Mouse (Mus musculus) midbrain, postnatal 0 days (tissue): ENCODE results near the gene Slc26a10. TPM values are rescaled to one million over a fixed set of nuclear protein-coding genes. Genes with fewer than 3 reads are reported as not detected.
"Not testable (repeated sequence)": the region's sequence is repeated elsewhere in the genome, so short reads cannot be mapped to it uniquely, and the experiment has no call there.

Experiments
- ATAC-seq: fragments of 200-750 bp; cut with Nextera tagmentation; 2 replicates; pipeline ENCODE4 v1.8.0; 2017; ENCODE audit warnings: moderate number of reproducible peaks, mild to moderate bottlenecking, moderate TSS enrichment, moderate library complexity; ENCODE audit not compliant: low FRiP score
- DNase-seq: peaks from one replicate; pipeline ENCODE4 v3.0.0-alpha.2; 2015; ENCODE audit warnings: low spot score
- H3K27ac ChIP-seq: fragments of 300-500 bp; sonication (generic); 2 replicates; pipeline ENCODE4 v1.5.1; 2014; ENCODE audit warnings: low read depth, mild to moderate bottlenecking, low read length, mixed read lengths
- H3K27me3 ChIP-seq: fragments of 300-500 bp; sonication (generic); 2 replicates; pipeline ENCODE4 v1.6.1; 2014; ENCODE audit warnings: low read length, control low read depth, mixed read lengths; ENCODE audit not compliant: insufficient read depth
- H3K36me3 ChIP-seq: fragments of 300-500 bp; sonication (generic); 2 replicates; pipeline ENCODE4 v1.6.1; 2014; ENCODE audit warnings: low read length, control low read depth, mixed read lengths; ENCODE audit not compliant: insufficient read depth
- H3K4me1 ChIP-seq: fragments of 300-500 bp; sonication (generic); 2 replicates; pipeline ENCODE4 v1.6.1; 2014; ENCODE audit warnings: mild to moderate bottlenecking, control low read depth, antibody characterized with exemption, low read length, mixed read lengths; ENCODE audit not compliant: insufficient read depth
- H3K4me2 ChIP-seq: fragments of 300-500 bp; sonication (generic); 2 replicates; pipeline ENCODE4 v1.6.1; 2014; ENCODE audit warnings: low read depth, mild to moderate bottlenecking, low read length, mixed read lengths; ENCODE audit not compliant: poor library complexity, severe bottlenecking
- H3K4me3 ChIP-seq: fragments of 300-500 bp; sonication (generic); 2 replicates; pipeline ENCODE4 v1.5.1; 2014; ENCODE audit warnings: low read depth, mild to moderate bottlenecking, low read length, moderate library complexity
- H3K9ac ChIP-seq: fragments of 300-500 bp; sonication (generic); replicated peaks from 2 replicates; pipeline ENCODE4 v1.6.1; 2014; ENCODE audit warnings: mild to moderate bottlenecking, low read length, moderate library complexity, mixed read lengths; ENCODE audit not compliant: poor library complexity, severe bottlenecking
- H3K9me3 ChIP-seq: fragments of 300-500 bp; sonication (generic); 2 replicates; pipeline ENCODE4 v1.6.1; 2016; ENCODE audit warnings: low read length, control low read depth
- CTCF ChIP-seq: IDR thresholded peaks from 2 replicates; pipeline ENCODE4 v1.5.1; 2016; ENCODE audit warnings: antibody characterized with exemption, mild to moderate bottlenecking
- WGBS: fragments of 180-500 bp; shearing (Covaris S2); extraction: QIAGEN DNeasy Blood & Tissue Kit; methylation state at CpG from one replicate; pipeline ENCODE4 v1.1.7; 2014; 5-methylcytosine and 5-hydroxymethylcytosine counted together
- polyA plus RNA-seq: library from polyadenylated mRNA; unstranded; fragments of >200 nt; fragmentation: Nextera tagmentation; extraction: Ambion mirVana; gene quantifications from 2 replicates; pipeline ENCODE4 v1.2.1, GENCODE M21; 2015
- total RNA-seq: library from RNA; depleted of rRNA; stranded (reverse); fragments of >200 nt; gene quantifications from 2 replicates; pipeline ENCODE4 v1.2.3, GENCODE M21; 2014

The Slc26a10 gene
- total and polyA plus RNA-seq, 2 experiments from 2014 or later: 0.05 to 0.80 TPM

- H3K27me3 ChIP-seq: 0 out of 2 replicates have a peak, but pooled peaks cover 5% of the 10 kb centered on the region
- 0 out of 2 replicates have a peak, but pooled peaks cover 5% of the 10 kb centered on the region for H3K36me3 ChIP-seq
- H3K9me3 ChIP-seq: no peaks in the 10 kb centered on the region
- no peak for TF ChIP-seq CTCF
- peak overlapping the region; percentile 96 for H3K9ac ChIP-seq
- peak overlapping the region; percentile 95 for H3K27ac ChIP-seq
- peak overlapping the region; percentile 77 for H3K4me2 ChIP-seq
- peaks cover 8% of the 10 kb centered on the region; the same call in 1 of the 2 replicates for H3K4me1 ChIP-seq
- WGBS: 0% methylated on average over 23 of the region's 42 CpGs
- DNase-seq (no peak), ATAC-seq (peak; percentile 48)
- H3K4me3 ChIP-seq: peak overlapping the region; percentile 92
Observed at GRCm38 (mm10) chr10:127165354-127165653, 15.1 kb downstream of the Slc26a10 start.

GRCm38 (mm10) chr10:127164631-127165353 lies 15.7 kb downstream of the Slc26a10 start, which contains the start of gene B4galnt1:
B4galnt1 (plus strand) TSS chr10:127165225.
- H3K9ac ChIP-seq: peak within 1 kb of the TSS; percentile 96
- H3K4me1 ChIP-seq: peaks cover 4% of the 10 kb centered on the region; the same call in 1 of the 2 replicates
- no peaks in the 10 kb centered on the region for H3K9me3 ChIP-seq
- peak; percentile 85 for ATAC-seq
- peak within 1 kb of the TSS; percentile 77 for H3K4me2 ChIP-seq
- DNase-seq: peak; percentile 90
- peak within 1 kb of the TSS; percentile 92 for H3K4me3 ChIP-seq
- 0 out of 2 replicates have a peak, but pooled peaks cover 3% of the 10 kb centered on the region for H3K27me3 ChIP-seq
- H3K36me3 ChIP-seq: 0 out of 2 replicates have a peak, but pooled peaks cover 5% of the 10 kb centered on the region
- 2% methylated on average over 52 of the region's 52 CpGs for WGBS
- H3K27ac ChIP-seq: peak within 1 kb of the TSS; percentile 95
- peak; percentile 90 for TF ChIP-seq CTCF

- TF ChIP-seq CTCF: no peak
- no peak for ATAC-seq
- Histone ChIP-seq H3K27ac (peak overlapping the region; percentile 95), H3K27me3 (no peaks in the 10 kb centered on the region), H3K36me3 (0 out of 2 replicates have a peak, but pooled peaks cover 5% of the 10 kb centered on the region), H3K4me1 (peaks cover 4% of the 10 kb centered on the region; the same call in 1 of the 2 replicates), H3K9me3 (no peaks in the 10 kb centered on the region), H3K9ac (0 out of 2 replicates have a peak overlapping the region, but pooled peaks have one; percentile 96), H3K4me3 (peak overlapping the region; percentile 92), H3K4me2 (peak overlapping the region; percentile 77)
- WGBS: 92% methylated on average over 4 of the region's 4 CpGs
- no peak for DNase-seq
Observed at GRCm38 (mm10) chr10:127164190-127164589, 16.3 kb downstream of the Slc26a10 start.

GRCm38 (mm10) chr10:127162771-127163261 lies 17.6 kb downstream of the Slc26a10 start:
- H3K9me3 ChIP-seq, ATAC-seq, H3K4me3 ChIP-seq, H3K36me3 ChIP-seq, H3K27me3 ChIP-seq, H3K4me1 ChIP-seq, H3K27ac ChIP-seq, DNase-seq, H3K9ac ChIP-seq, H3K4me2 ChIP-seq: not testable (repeated sequence)
- 58% methylated on average over 7 of the region's 7 CpGs for WGBS

GRCm38 (mm10) chr10:127160728-127161127 lies 19.7 kb downstream of the Slc26a10 start:
- no peak for TF ChIP-seq CTCF
- Histone ChIP-seq H3K27ac (no peak overlapping the region), H3K36me3 (no peaks in the 10 kb centered on the region), H3K4me1 (no peaks in the 10 kb centered on the region), H3K27me3 (no peaks in the 10 kb centered on the region), H3K9me3 (no peaks in the 10 kb centered on the region), H3K4me3 (no peak overlapping the region), H3K4me2 (no peak overlapping the region), H3K9ac (no peak overlapping the region)
- WGBS: 68% methylated on average over 3 of the region's 3 CpGs
- DNase-seq: no peak
- no peak for ATAC-seq

GRCm38 (mm10) chr10:127160081-127160480 lies 20.4 kb downstream of the Slc26a10 start:
- Histone ChIP-seq H3K27me3 (no peaks in the 10 kb centered on the region), H3K4me2 (no peak overlapping the region), H3K4me1 (no peaks in the 10 kb centered on the region), H3K9me3 (no peaks in the 10 kb centered on the region), H3K36me3 (no peaks in the 10 kb centered on the region), H3K9ac (no peak overlapping the region), H3K4me3 (no peak overlapping the region), H3K27ac (no peak overlapping the region)
- no peak for ATAC-seq
- no peak for DNase-seq
- 83% methylated on average over 9 of the region's 9 CpGs for WGBS
- no peak for TF ChIP-seq CTCF
